Mouse (Mus musculus) MEL (cell line): ENCODE measurements around the gene Stk32b. TPM values are rescaled to one million over a fixed set of nuclear protein-coding genes. Genes with fewer than 3 reads are reported as not detected.

Experiments used
- DNase-seq: peaks from one replicate; pipeline ENCODE4 v3.0.0; 2011; ENCODE audit warnings: low read depth, low spot score
- H3K27ac ChIP-seq: 2 replicates; pipeline ENCODE4 v1.5.1; 2012; ENCODE audit warnings: low read depth, mild to moderate bottlenecking, control low read depth, low read length, moderate library complexity; ENCODE audit not compliant: control insufficient read depth
- H3K27me3 ChIP-seq, 2 experiments: fragments of 150-350 bp in 1 of 2; sonication (generic) in 1 of 2; 2 replicates each; pipeline ENCODE4 v1.6.1; 2012; ENCODE audit warnings: low read length in 2 of 2, mild to moderate bottlenecking in 2 of 2, improper control_type of control experiment in 1 of 2, moderate library complexity in 1 of 2; ENCODE audit not compliant: insufficient read depth in 2 of 2, control insufficient read depth in 1 of 2
- H3K36me3 ChIP-seq, 2 experiments: 2 replicates each; pipeline ENCODE4 v1.6.1; 2012 to 2014; ENCODE audit warnings: low read length in 2 of 2, improper control_type of control experiment in 1 of 2, inconsistent platforms in 1 of 2, mild to moderate bottlenecking in 1 of 2; ENCODE audit not compliant: insufficient read depth in 2 of 2, control insufficient read depth in 1 of 2
- H3K4me1 ChIP-seq, 2 experiments: fragments of 150-350 bp in 1 of 2; sonication (generic) in 1 of 2; 2 replicates each; pipeline ENCODE4 v1.6.1; 2012; ENCODE audit warnings: low read length in 2 of 2, improper control_type of control experiment in 1 of 2, mild to moderate bottlenecking in 1 of 2; ENCODE audit not compliant: insufficient read depth in 2 of 2, control insufficient read depth in 1 of 2
- H3K4me3 ChIP-seq, 2 experiments: fragments of 150-350 bp in 1 of 2; sonication (generic) in 1 of 2; 2 replicates each; pipeline ENCODE4 v1.5.1; 2012; ENCODE audit warnings: low read depth in 2 of 2, low read length in 2 of 2, mild to moderate bottlenecking in 2 of 2, moderate library complexity in 2 of 2, control low read depth in 1 of 2, improper control_type of control experiment in 1 of 2; ENCODE audit not compliant: control insufficient read depth in 1 of 2, insufficient read depth in 1 of 2
- H3K79me2 ChIP-seq: 2 replicates; pipeline ENCODE4 v1.6.1; 2012; ENCODE audit warnings: mild to moderate bottlenecking, low read length, moderate library complexity; ENCODE audit not compliant: control insufficient read depth, poor library complexity, insufficient read depth
- H3K9ac ChIP-seq: 2 replicates; pipeline ENCODE4 v1.6.1; 2012; ENCODE audit warnings: low read depth, mild to moderate bottlenecking, control low read depth, low read length, moderate library complexity; ENCODE audit not compliant: control insufficient read depth, poor library complexity, severe bottlenecking
- H3K9me3 ChIP-seq: fragments of 150-350 bp; sonication (generic); replicated peaks from 2 replicates; pipeline ENCODE4 v1.6.1; 2012; ENCODE audit warnings: mild to moderate bottlenecking, low read length, improper control_type of control experiment, moderate library complexity; ENCODE audit not compliant: insufficient read depth
- BHLHE40 ChIP-seq: IDR thresholded peaks from 2 replicates; pipeline ENCODE4 v1.6.1; 2012; ENCODE audit warnings: low read depth, mild to moderate bottlenecking, inconsistent platforms, low read length, improper control_type of control experiment, borderline replicate concordance
- CTCF ChIP-seq, 3 experiments: IDR thresholded peaks in 2 of 3; conservative IDR thresholded peaks in 1 of 3; 2 replicates each; pipeline ENCODE4 v1.5.1; 2011 to 2012; ENCODE audit warnings: low read length in 3 of 3, low read depth in 2 of 3, mild to moderate bottlenecking in 2 of 3, improper control_type of control experiment in 1 of 3, inconsistent platforms in 1 of 3, mixed read lengths in 1 of 3, moderate library complexity in 1 of 3; ENCODE audit not compliant: control insufficient read depth in 1 of 3, insufficient read depth in 1 of 3, poor library complexity in 1 of 3, severe bottlenecking in 1 of 3
- E2F4 ChIP-seq: IDR thresholded peaks from 2 replicates; pipeline ENCODE4 v1.6.1; 2011; ENCODE audit warnings: low read depth, low read length, improper control_type of control experiment, borderline replicate concordance
- GABPA ChIP-seq: IDR thresholded peaks from 2 replicates; pipeline ENCODE4 v1.6.1; 2012; ENCODE audit warnings: low read depth, mild to moderate bottlenecking, inconsistent platforms, low read length, improper control_type of control experiment, moderate library complexity
- JUND ChIP-seq: IDR thresholded peaks from 2 replicates; pipeline ENCODE4 v1.6.1; 2011; ENCODE audit warnings: low read depth, mild to moderate bottlenecking, improper control_type of control experiment, low read length
- MAFK ChIP-seq: IDR thresholded peaks from 2 replicates; pipeline ENCODE4 v1.6.1; 2011; ENCODE audit warnings: low read depth, mild to moderate bottlenecking, low read length, improper control_type of control experiment, borderline replicate concordance
- MXI1 ChIP-seq: IDR thresholded peaks from 2 replicates; pipeline ENCODE4 v1.6.1; 2011; ENCODE audit warnings: mild to moderate bottlenecking, low read depth, low read length, improper control_type of control experiment
- MYB ChIP-seq: IDR thresholded peaks from 2 replicates; pipeline ENCODE4 v1.6.1; 2011; ENCODE audit warnings: mild to moderate bottlenecking, low read depth, low read length, improper control_type of control experiment
- MYC ChIP-seq: IDR thresholded peaks from 2 replicates; pipeline ENCODE4 v1.6.1; 2011; ENCODE audit warnings: low read depth, mild to moderate bottlenecking, low read length, improper control_type of control experiment, moderate library complexity
- POLR2AphosphoS5 ChIP-seq: IDR thresholded peaks from 2 replicates; pipeline ENCODE4 v1.6.1; 2012; ENCODE audit warnings: low read depth, borderline replicate concordance, mild to moderate bottlenecking, inconsistent platforms, low read length, moderate library complexity, mixed read lengths
- RAD21 ChIP-seq: IDR thresholded peaks from 2 replicates; pipeline ENCODE4 v1.6.1; 2011; ENCODE audit warnings: mild to moderate bottlenecking, low read depth, low read length, improper control_type of control experiment
- SMC3 ChIP-seq: IDR thresholded peaks from 2 replicates; pipeline ENCODE4 v1.6.1; 2011; ENCODE audit warnings: low read depth, low read length, improper control_type of control experiment
- TAL1 ChIP-seq: IDR thresholded peaks from 2 replicates; pipeline ENCODE4 v1.6.1; 2012; ENCODE audit warnings: mild to moderate bottlenecking, inconsistent platforms, low read length, moderate library complexity, mixed read lengths
- TBP ChIP-seq: IDR thresholded peaks from 2 replicates; pipeline ENCODE4 v1.8.0; 2011; ENCODE audit warnings: low read depth, low read length, improper control_type of control experiment
- UBTF ChIP-seq: IDR thresholded peaks from 2 replicates; pipeline ENCODE4 v1.6.1; 2012; ENCODE audit warnings: low read depth, mild to moderate bottlenecking, inconsistent platforms, low read length, improper control_type of control experiment, moderate library complexity, borderline replicate concordance; ENCODE audit not compliant: insufficient read depth
- polyA plus RNA-seq, 2 experiments: library from polyadenylated mRNA; stranded (reverse) in 1 of 2; unstranded in 1 of 2; fragments of >175 nt in 1 of 2; fragments of >200 nt in 1 of 2; gene quantifications; 2 replicates each; pipeline versions ENCODE4 v1.2.1 to v1.2.4; 2012; ENCODE audit warnings: low replicate concordance in 2 of 2, low read depth in 1 of 2; ENCODE audit not compliant: insufficient read length in 2 of 2, insufficient read depth in 1 of 2, missing spikeins in 1 of 2
- total RNA-seq: library from RNA; depleted of rRNA; stranded (reverse); fragments of 300-350 nt; gene quantifications from 2 replicates; pipeline ENCODE4 v1.2.3, GENCODE M21; 2012

The Stk32b gene
- total and polyA plus RNA-seq, 3 experiments = not detected

GRCm38 (mm10) chr5:37494984-37495476, 221.9 kb downstream of the Stk32b start:
- no peaks in the 10 kb centered on the region for H3K27me3 ChIP-seq
- no peak overlapping the region for H3K9ac ChIP-seq
- DNase-seq = no peak
- H3K79me2 ChIP-seq = no peaks in the 10 kb centered on the region
- no peak overlapping the region for H3K4me3 ChIP-seq
- no peaks in the 10 kb centered on the region for H3K36me3 ChIP-seq
- H3K4me1 ChIP-seq = no peaks in the 10 kb centered on the region
- TF ChIP-seq SMC3 (no peak), MYB (no peak), GABPA (no peak), POLR2AphosphoS5 (no peak), TBP (no peak), BHLHE40 (no peak), RAD21 (no peak)
- TF ChIP-seq, all 39 proteins: peak for 0
- Histone ChIP-seq H3K9me3 (no peaks in the 10 kb centered on the region; the same call in 1 of the 2 replicates), H3K27ac (no peak overlapping the region)

- Histone ChIP-seq H3K4me1 (no peaks in the 10 kb centered on the region), H3K79me2 (no peaks in the 10 kb centered on the region), H3K9ac (no peak overlapping the region), H3K36me3 (no peaks in the 10 kb centered on the region), H3K27ac (no peak overlapping the region), H3K4me3 (no peak overlapping the region), H3K27me3 (no peaks in the 10 kb centered on the region), H3K9me3 (no peaks in the 10 kb centered on the region; the same call in 1 of the 2 replicates)
- TF ChIP-seq RAD21 (no peak), E2F4 (no peak), MYC (no peak)
- DNase-seq = no peak
These were observed 244.9 kb downstream of the Stk32b start for GRCm38 (mm10) chr5:37472025-37472608.

GRCm38 (mm10) chr5:37471584-37471983, 245.4 kb downstream of the Stk32b start:
- H3K27ac ChIP-seq = no peak overlapping the region

More at GRCm38 (mm10) chr5:37471584-37471983, 245.4 kb downstream of the Stk32b start:
- H3K79me2 ChIP-seq = no peaks in the 10 kb centered on the region
- H3K4me3 ChIP-seq = no peak overlapping the region
- H3K4me1 ChIP-seq = no peaks in the 10 kb centered on the region
- H3K9me3 ChIP-seq = no peaks in the 10 kb centered on the region; the same call in 1 of the 2 replicates
- no peak overlapping the region for H3K9ac ChIP-seq
- no peak for DNase-seq
- no peaks in the 10 kb centered on the region for H3K27me3 ChIP-seq
- no peaks in the 10 kb centered on the region for H3K36me3 ChIP-seq
- TF ChIP-seq UBTF (no peak), BHLHE40 (no peak), MAFK (no peak), TAL1 (no peak), E2F4 (no peak), CTCF (IDR thresholded peaks at IDR 0.05 in 2 of 3, conservative IDR thresholded peaks at IDR 0.05 in 1 of 3; ENCODE audit: control insufficient read depth in 1 of 3, insufficient read depth in 1 of 3, low read depth in 2 of 3, low read length in 3 of 3, poor library complexity in 1 of 3, severe bottlenecking in 1 of 3) (no peak), MXI1 (no peak), JUND (no peak)
